Mouse (Mus musculus) hematopoietic multipotent progenitor cell, adult 10-12 weeks (in vitro differentiated cells): ENCODE results near the gene Emc7. TPM values are rescaled to one million over a fixed set of nuclear protein-coding genes. Genes with fewer than 3 reads are reported as not detected.

Source experiments
- polyA plus RNA-seq: library from polyadenylated mRNA; stranded (reverse); fragments of >175 nt; gene quantifications from 2 replicates; pipeline ENCODE4 v1.2.3, GENCODE M21; 2012; ENCODE audit warnings: low replicate concordance

Gene Emc7
- polyA plus RNA-seq, result 0.96 and 2.8 TPM in 2 replicates

GRCm38 (mm10) chr2:112454862-112455564 lies at the start of gene Emc7:
TSS of gene Emc7 (plus strand) at chr2:112454997.

GRCm38 (mm10) chr2:112480669-112481068 lies 25.9 kb downstream of the Emc7 start, which contains the start of gene Chrm5:
TSS of gene Chrm5 (minus strand) at chr2:112480769.

GRCm38 (mm10) chr2:112492856-112493538 lies 38.2 kb downstream of the Emc7 start, which contains the start of gene Aven:
TSS of gene Aven (plus strand) at chr2:112492964.

Other genes with a start within 250 kb of the Emc7 start
- gene Lpcat4, start 215.5 kb upstream of the Emc7 start, polyA plus RNA-seq, result 123 and 178 TPM in 2 replicates
- gene Nutm1, start 195.7 kb upstream of the Emc7 start, polyA plus RNA-seq, result not detected in 2 replicates
- gene Nop10, start 193.1 kb upstream of the Emc7 start, polyA plus RNA-seq, result 16.1 and 28.0 TPM in 2 replicates
- gene Slc12a6, start 189.2 kb upstream of the Emc7 start, polyA plus RNA-seq, result 35.9 and 48.7 TPM in 2 replicates
- not detected in 2 replicates for gene Gm21985, start 188.7 kb upstream of the Emc7 start, polyA plus RNA-seq
- gene Emc4, start 87.0 kb upstream of the Emc7 start, polyA plus RNA-seq, result 20.2 and 37.0 TPM in 2 replicates
- gene Katnbl1, start 75.8 kb upstream of the Emc7 start, polyA plus RNA-seq, result 1.9 and 4.1 TPM in 2 replicates
- gene Chrm5, start 25.8 kb downstream of the Emc7 start, polyA plus RNA-seq, result not detected in 2 replicates
- 3.1 and 6.0 TPM in 2 replicates for gene Aven, start 38.0 kb downstream of the Emc7 start, polyA plus RNA-seq